Mouse (Mus musculus) lung, postnatal 0 days (tissue): ENCODE measurements at regions not wholly inside any gene's neighbourhood (a gene's known extent, or its start where the extent isn't known, plus 50 kb on each side); places are given as distances from the start of the nearest gene placed in this dataset.

Experiments
- CTCF ChIP-seq: IDR thresholded peaks from 2 replicates; pipeline ENCODE4 v1.5.1; 2016; ENCODE audit warnings: antibody characterized with exemption, mild to moderate bottlenecking
- EP300 ChIP-seq: IDR thresholded peaks from 2 replicates; pipeline ENCODE4 v1.6.1; 2016; ENCODE audit warnings: antibody characterized with exemption, mild to moderate bottlenecking, control low read depth

DNA sequence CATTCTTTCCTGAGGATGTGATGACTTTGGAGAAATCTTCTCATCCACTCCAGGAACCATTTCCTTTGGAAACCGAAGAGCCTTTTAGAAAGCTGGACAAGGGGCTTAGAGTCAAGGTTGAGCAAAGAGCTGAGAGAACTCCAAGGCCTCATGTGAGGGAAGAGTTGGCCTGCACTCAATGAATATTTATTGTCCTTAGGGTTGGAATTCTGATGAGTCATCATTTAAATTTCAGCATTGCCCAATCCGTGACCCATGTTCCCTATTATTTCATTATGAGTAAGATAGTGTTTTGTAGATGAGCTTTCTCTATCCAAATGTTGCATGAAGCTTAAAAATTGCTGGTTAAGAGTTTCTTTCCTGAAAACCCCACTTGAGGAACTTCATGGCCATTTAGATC is 232.3 kb upstream of the Gm12728 start:
- no peak for TF ChIP-seq CTCF
- peak; percentile 45; the same call in 1 of the 2 replicates for TF ChIP-seq EP300
